20 mouse cellular contexts compared by ENCODE assay signal in the genomic region with DNA sequence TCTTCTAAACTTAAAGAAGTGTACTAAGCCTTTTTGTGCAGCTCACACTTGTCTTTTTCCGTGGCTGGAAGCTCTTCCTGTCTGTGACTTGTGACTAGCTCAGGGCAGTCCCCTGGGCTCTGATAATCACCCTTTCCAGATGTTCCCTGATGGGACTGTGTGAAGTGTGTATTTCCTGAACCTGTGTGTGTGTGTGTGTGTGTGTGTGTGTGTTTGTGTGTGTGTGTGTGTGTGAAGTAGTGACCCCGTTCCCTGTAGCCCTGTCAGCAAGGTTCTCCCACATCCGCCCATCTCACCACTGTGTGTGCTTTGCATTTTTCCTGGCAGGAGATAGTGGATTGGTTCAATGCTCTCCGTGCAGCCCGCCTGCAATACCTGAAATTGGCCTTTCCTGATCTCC. TPM values are rescaled to one million over a fixed set of nuclear protein-coding genes. Genes with fewer than 3 reads are reported as not detected.
DNase-seq lines count a peak whose midpoint lies in the region; ATAC-seq and TF ChIP-seq lines count a peak whose summit lies in the region.
"Had no signal": no experiment of that assay in that cellular context is flagged by ENCODE, and none has a peak within 500 bp of the region (broad histone marks: within the 10 kb centered on the region; RNA-seq: fewer than 3 reads in every experiment).

No protein-coding gene starts in this region.

- H3K27ac ChIP-seq in gastrocnemius, adult 2 months, result peak overlapping the region; percentile 48
- H3K27ac ChIP-seq in intestine, postnatal 0 days (ENCODE audit: low read depth, low read length), result peak overlapping the region; percentile 28; the same call in 1 of the 2 replicates
- H3K27ac ChIP-seq in intestine, embryonic 16.5 days (ENCODE audit: low read length), result no peak overlapping the region
- peak overlapping the region; percentile 98 for H3K27ac ChIP-seq in macrophage
- H3K27ac ChIP-seq: embryonic facial prominence, embryonic 15.5 days; forebrain, embryonic 15.5 days; hindbrain, embryonic 15.5 days had no signal

- H3K4me2 ChIP-seq in intestine, postnatal 0 days (replicated peaks; ENCODE audit: low read depth), result no peak overlapping the region
- no peak overlapping the region for H3K4me2 ChIP-seq in intestine, embryonic 16.5 days (ENCODE audit: low read depth, low read length)
- H3K4me2 ChIP-seq: embryonic facial prominence, embryonic 15.5 days; forebrain, embryonic 15.5 days; hindbrain, embryonic 15.5 days had no signal

- TF ChIP-seq CTCF in gastrocnemius, adult 2 months (IDR thresholded peaks at IDR 0.05), result no peak
- TF ChIP-seq CTCF in intestine, postnatal 0 days (IDR thresholded peaks at IDR 0.05; ENCODE audit: low read depth), result no peak

- no peaks in the 10 kb centered on the region for H3K27me3 ChIP-seq in intestine, postnatal 0 days (replicated peaks; ENCODE audit: control insufficient read depth, insufficient read depth, low read length)
- no peaks in the 10 kb centered on the region for H3K27me3 ChIP-seq in intestine, embryonic 16.5 days (replicated peaks; ENCODE audit: control insufficient read depth, insufficient read depth, low read length)
- peaks cover 10% of the 10 kb centered on the region for H3K27me3 ChIP-seq in megakaryocyte, embryonic 14.5 days (replicated peaks)
- H3K27me3 ChIP-seq: embryonic facial prominence, embryonic 15.5 days; forebrain, embryonic 15.5 days; hindbrain, embryonic 15.5 days had no signal

- H3K9ac ChIP-seq in intestine, postnatal 0 days (ENCODE audit: low read depth, low read length), result no peak overlapping the region
- H3K9ac ChIP-seq in intestine, embryonic 16.5 days (ENCODE audit: low read depth, low read length), result no peak overlapping the region
- H3K9ac ChIP-seq: embryonic facial prominence, embryonic 15.5 days; forebrain, embryonic 15.5 days; hindbrain, embryonic 15.5 days had no signal

- no peak for DNase-seq in gastrocnemius, adult 2 months
- no peak for DNase-seq in gastrocnemius, adult 8-10 months (ENCODE audit: low spot score in 2 of 2)
- no peak for DNase-seq in adrenal gland, adult (ENCODE audit: inconsistent age in 2 of 2, low spot score in 1 of 2)
- DNase-seq: adrenal gland, postnatal 14 days; B cell, adult 2 months; cerebellum, adult 2 months; cerebellum, postnatal 10 days; embryo, embryonic 11 days; gastrocnemius, postnatal 14 days had no signal

- peaks cover 46% of the 10 kb centered on the region; the same call in 1 of the 2 replicates for H3K79me2 ChIP-seq in macrophage (ENCODE audit: inconsistent target)

- WGBS in intestine, postnatal 0 days, result 58% methylated on average over 5 of the region's 5 CpGs
- 64% methylated on average over 5 of the region's 5 CpGs for WGBS in intestine, embryonic 16.5 days
- WGBS in macrophage (ENCODE audit: missing documents), result 68% methylated on average over 5 of the region's 5 CpGs

- ATAC-seq in intestine, postnatal 0 days, result no peak
- ATAC-seq in intestine, embryonic 16.5 days, result no peak
- ATAC-seq in megakaryocyte, adult 5-6 weeks (ENCODE audit: poor library complexity, severe bottlenecking), result no peak
- ATAC-seq: CD4-positive, CD25-positive, alpha-beta regulatory T cell, adult 4 months; forebrain, embryonic 15.5 days had no signal

- H3K9me3 ChIP-seq in intestine, postnatal 0 days (ENCODE audit: control insufficient read depth), result no peaks in the 10 kb centered on the region
- no peaks in the 10 kb centered on the region for H3K9me3 ChIP-seq in intestine, embryonic 16.5 days (ENCODE audit: control insufficient read depth, low read length)
- peaks cover 6% of the 10 kb centered on the region for H3K9me3 ChIP-seq in megakaryocyte, embryonic 14.5 days
- H3K9me3 ChIP-seq: embryonic facial prominence, embryonic 15.5 days; forebrain, embryonic 15.5 days; hindbrain, embryonic 15.5 days had no signal

- peaks cover 16% of the 10 kb centered on the region; the same call in 1 of the 2 replicates for H3K36me3 ChIP-seq in intestine, postnatal 0 days (ENCODE audit: control insufficient read depth, insufficient read depth)
- no peaks in the 10 kb centered on the region for H3K36me3 ChIP-seq in intestine, embryonic 16.5 days (ENCODE audit: control insufficient read depth, insufficient read depth, low read length)
- H3K36me3 ChIP-seq in megakaryocyte, embryonic 14.5 days (replicated peaks; ENCODE audit: low read length), result peaks cover 8% of the 10 kb centered on the region
- peaks cover 53% of the 10 kb centered on the region for H3K36me3 ChIP-seq in macrophage (ENCODE audit: inconsistent target)
- H3K36me3 ChIP-seq: embryonic facial prominence, embryonic 15.5 days; forebrain, embryonic 15.5 days; hindbrain, embryonic 15.5 days had no signal

- H3K4me3 ChIP-seq in gastrocnemius, adult 2 months, result no peak overlapping the region
- no peak overlapping the region for H3K4me3 ChIP-seq in intestine, postnatal 0 days (ENCODE audit: low read depth, low read length)
- no peak overlapping the region for H3K4me3 ChIP-seq in intestine, embryonic 16.5 days (ENCODE audit: low read length)
- peak overlapping the region; percentile 35 for H3K4me3 ChIP-seq in megakaryocyte, embryonic 14.5 days (replicated peaks)
- no peak overlapping the region for H3K4me3 ChIP-seq in macrophage (ENCODE audit: inconsistent target)
- H3K4me3 ChIP-seq: embryonic facial prominence, embryonic 15.5 days; forebrain, embryonic 15.5 days; hindbrain, embryonic 15.5 days had no signal

- H3K4me1 ChIP-seq in intestine, postnatal 0 days (replicated peaks; ENCODE audit: control insufficient read depth, insufficient read depth, low read length), result no peaks in the 10 kb centered on the region
- peaks cover 4% of the 10 kb centered on the region; the same call in 1 of the 2 replicates for H3K4me1 ChIP-seq in intestine, embryonic 16.5 days (ENCODE audit: control insufficient read depth, insufficient read depth, low read length)
- H3K4me1 ChIP-seq in megakaryocyte, embryonic 14.5 days, result peaks cover 71% of the 10 kb centered on the region
- H3K4me1 ChIP-seq: embryonic facial prominence, embryonic 15.5 days; forebrain, embryonic 15.5 days; hindbrain, embryonic 15.5 days had no signal

- intact Hi-C loops in gastrocnemius, adult 2 months (cut with DNase I), result no loop called here

RNA-seq across cellular contexts. Expression of a gene that starts 13.3 kb away (rescaled TPM):
- 1 to 10 TPM; 2.2 to 2.4 TPM for total RNA-seq in gastrocnemius, adult 2 months (2021)
- total RNA-seq in gastrocnemius, adult 8-10 months (2022), result 1 to 10 TPM; 1.6 to 2.8 (median 2.4) TPM
- 8.9 and 9.1 TPM in 2 replicates for polyA plus RNA-seq in intestine, postnatal 0 days (2015; fragmentation: Nextera tagmentation; extraction: Ambion mirVana)
- polyA plus RNA-seq in intestine, embryonic 16.5 days (2015; fragmentation: Nextera tagmentation; extraction: Ambion mirVana), result 11.7 and 11.8 TPM in 2 replicates
- polyA plus RNA-seq in megakaryocyte, embryonic 14.5 days (2012; ENCODE audit: insufficient read depth, low replicate concordance), result 2.6 and 3.6 TPM in 2 replicates
- 4.8 and 9.1 TPM in 2 replicates for total RNA-seq in megakaryocyte, adult 5-6 weeks (2015)
- total RNA-seq in megakaryocyte, adult 5-6 weeks (2017), result 4.4 and 4.7 TPM in 2 replicates
- total RNA-seq in macrophage (2018; cell fraction: chromatin; rRNA removed), result 10 to 100 TPM; 17.2 to 69.8 (median 48.8) TPM
- 10 to 100 TPM; 15.5 to 57.5 (median 30.7) TPM for total RNA-seq in macrophage (2018; cell fraction: cytosol; rRNA removed)
- total RNA-seq in macrophage (2018; cell fraction: nucleus; rRNA removed), result 10 to 100 TPM; 23.7 to 88.1 (median 50.5) TPM
- 8.8 to 30.5 TPM (median 15.2 TPM) in 3 replicates for polyA plus RNA-seq in macrophage (2018)

RNA-seq across cellular contexts. Expression of a gene that starts 16.4 kb away (rescaled TPM):
- total RNA-seq in gastrocnemius, adult 2 months (2021), result 1 to 10 TPM; 4.2 to 4.7 TPM
- total RNA-seq in gastrocnemius, adult 8-10 months (2022), result 1 to 10 TPM; 1.2 to 3.9 (median 2.6) TPM
- polyA plus RNA-seq in intestine, postnatal 0 days (2015; fragmentation: Nextera tagmentation; extraction: Ambion mirVana), result 11.7 and 11.9 TPM in 2 replicates
- polyA plus RNA-seq in intestine, embryonic 16.5 days (2015; fragmentation: Nextera tagmentation; extraction: Ambion mirVana), result 4.9 and 5.1 TPM in 2 replicates
- 4.2 TPM in 1 of 2 replicates, not detected in the other for polyA plus RNA-seq in megakaryocyte, embryonic 14.5 days (2012; ENCODE audit: insufficient read depth, low replicate concordance)
- 2.7 and 3.7 TPM in 2 replicates for total RNA-seq in megakaryocyte, adult 5-6 weeks (2015)
- 4.2 and 5.8 TPM in 2 replicates for total RNA-seq in megakaryocyte, adult 5-6 weeks (2017)
- total RNA-seq in macrophage (2018; cell fraction: chromatin; rRNA removed), result 100 to 1,000 TPM; 119 to 715 (median 357) TPM
- 100 to 1,000 TPM in 19 of 26 experiments, 10 to 100 TPM in 7; 65.8 to 202 (median 108) TPM for total RNA-seq in macrophage (2018; cell fraction: cytosol; rRNA removed)
- 100 to 1,000 TPM in 24 of 26 experiments, 10 to 100 TPM in 2; 94.4 to 583 (median 247) TPM for total RNA-seq in macrophage (2018; cell fraction: nucleus; rRNA removed)
- 54.5 to 101 TPM (median 85.2 TPM) in 3 replicates for polyA plus RNA-seq in macrophage (2018)
- total RNA-seq: common myeloid progenitor, adult 5-6 weeks; MEL had no signal

RNA-seq across cellular contexts. Expression of a gene that starts 28.4 kb away (rescaled TPM):
- 10 to 100 TPM; 18.6 to 24.1 TPM for total RNA-seq in gastrocnemius, adult 2 months (2021)
- total RNA-seq in gastrocnemius, adult 8-10 months (2022), result 10 to 100 TPM; 19.0 to 22.1 (median 20.5) TPM
- polyA plus RNA-seq in intestine, postnatal 0 days (2015; fragmentation: Nextera tagmentation; extraction: Ambion mirVana), result 15.0 and 16.3 TPM in 2 replicates
- polyA plus RNA-seq in intestine, embryonic 16.5 days (2015; fragmentation: Nextera tagmentation; extraction: Ambion mirVana), result 28.8 and 33.1 TPM in 2 replicates
- polyA plus RNA-seq in megakaryocyte, embryonic 14.5 days (2012; ENCODE audit: insufficient read depth, low replicate concordance), result 0.44 TPM in 1 of 2 replicates, not detected in the other
- 9.7 and 11.4 TPM in 2 replicates for total RNA-seq in megakaryocyte, adult 5-6 weeks (2015)
- 10.4 and 11.4 TPM in 2 replicates for total RNA-seq in megakaryocyte, adult 5-6 weeks (2017)
- 10 to 100 TPM in 5 of 26 experiments, 1 to 10 TPM in 21; 1.0 to 12.9 (median 5.6) TPM for total RNA-seq in macrophage (2018; cell fraction: chromatin; rRNA removed)
- 10 to 100 TPM in 18 of 26 experiments, 1 to 10 TPM in 8; 4.6 to 15.5 (median 10.5) TPM for total RNA-seq in macrophage (2018; cell fraction: cytosol; rRNA removed)
- 10 to 100 TPM in 10 of 26 experiments, 1 to 10 TPM in 16; 1.6 to 17.8 (median 8.9) TPM for total RNA-seq in macrophage (2018; cell fraction: nucleus; rRNA removed)
- 7.9 to 16.0 TPM (median 9.1 TPM) in 3 replicates for polyA plus RNA-seq in macrophage (2018)

RNA-seq across cellular contexts. Expression of a gene that starts 38.5 kb away (rescaled TPM):
- total RNA-seq in gastrocnemius, adult 2 months (2021), result 10 to 100 TPM; 43.6 to 45.3 TPM
- total RNA-seq in gastrocnemius, adult 8-10 months (2022), result 10 to 100 TPM; 39.0 to 41.8 (median 40.8) TPM
- polyA plus RNA-seq in intestine, postnatal 0 days (2015; fragmentation: Nextera tagmentation; extraction: Ambion mirVana), result 20.7 and 21.3 TPM in 2 replicates
- polyA plus RNA-seq in intestine, embryonic 16.5 days (2015; fragmentation: Nextera tagmentation; extraction: Ambion mirVana), result 36.8 and 38.0 TPM in 2 replicates
- polyA plus RNA-seq in megakaryocyte, embryonic 14.5 days (2012; ENCODE audit: insufficient read depth, low replicate concordance), result 2.6 and 3.2 TPM in 2 replicates
- 42.5 and 45.0 TPM in 2 replicates for total RNA-seq in megakaryocyte, adult 5-6 weeks (2015)
- total RNA-seq in megakaryocyte, adult 5-6 weeks (2017), result 34.6 and 37.8 TPM in 2 replicates
- total RNA-seq in macrophage (2018; cell fraction: chromatin; rRNA removed), result 100 to 1,000 TPM in 11 of 26 experiments, 10 to 100 TPM in 15; 39.2 to 147 (median 95.7) TPM
- total RNA-seq in macrophage (2018; cell fraction: cytosol; rRNA removed), result 10 to 100 TPM; 27.7 to 40.3 (median 34.9) TPM
- 100 to 1,000 TPM in 3 of 26 experiments, 10 to 100 TPM in 23; 28.3 to 114 (median 51.9) TPM for total RNA-seq in macrophage (2018; cell fraction: nucleus; rRNA removed)
- 29.4 to 36.6 TPM (median 30.4 TPM) in 3 replicates for polyA plus RNA-seq in macrophage (2018)
